Mouse (Mus musculus): ENCODE data around the gene St6gal1.
A peak's percentile ranks its signal among the peaks of the same experiment; 100 is the strongest.

Gene St6gal1

GRCm38 (mm10) chr16:23251445-23251773, 26.9 kb downstream of the St6gal1 start:
- no peak for DNase-seq (ENCODE audit: low spot score)

- no peak for DNase-seq (ENCODE audit: low spot score)
Observed at GRCm38 (mm10) chr16:23253620-23254019, 29.1 kb downstream of the St6gal1 start.

- no peak for DNase-seq (ENCODE audit: low spot score)
Observed at GRCm38 (mm10) chr16:23254062-23254461, 29.5 kb downstream of the St6gal1 start.

GRCm38 (mm10) chr16:23256638-23257037, 32.1 kb downstream of the St6gal1 start:
- DNase-seq (ENCODE audit: low spot score), result no peak

- DNase-seq (ENCODE audit: low spot score), result no peak
Observed at GRCm38 (mm10) chr16:23258429-23258822, 33.9 kb downstream of the St6gal1 start.

GRCm38 (mm10) chr16:23258823-23259457, 34.4 kb downstream of the St6gal1 start:
- peak; percentile 76 for DNase-seq (ENCODE audit: low spot score)

- DNase-seq (ENCODE audit: low spot score), result no peak
Observed at GRCm38 (mm10) chr16:23259580-23259979, 35.0 kb downstream of the St6gal1 start.

GRCm38 (mm10) chr16:23262131-23262768, 37.7 kb downstream of the St6gal1 start:
- DNase-seq (ENCODE audit: low spot score), result no peak

- DNase-seq (ENCODE audit: low spot score), result no peak
Observed at GRCm38 (mm10) chr16:23262846-23263245, 38.3 kb downstream of the St6gal1 start.

- DNase-seq (ENCODE audit: low spot score), result no peak
Observed at GRCm38 (mm10) chr16:23264999-23265398, 40.5 kb downstream of the St6gal1 start.

- no peak for DNase-seq (ENCODE audit: low spot score)
Observed at GRCm38 (mm10) chr16:23265481-23265880, 40.9 kb downstream of the St6gal1 start.

- DNase-seq (ENCODE audit: low spot score), result no peak
Observed at GRCm38 (mm10) chr16:23266293-23266692, 41.8 kb downstream of the St6gal1 start.

- DNase-seq (ENCODE audit: low spot score), result no peak
Observed at GRCm38 (mm10) chr16:23266896-23267295, 42.4 kb downstream of the St6gal1 start.

GRCm38 (mm10) chr16:23268231-23268630, 43.7 kb downstream of the St6gal1 start:
- DNase-seq (ENCODE audit: low spot score), result no peak

GRCm38 (mm10) chr16:23269056-23269983, 44.8 kb downstream of the St6gal1 start:
- no peak for DNase-seq (ENCODE audit: low spot score)

GRCm38 (mm10) chr16:23269984-23270912, 45.7 kb downstream of the St6gal1 start:
- DNase-seq (ENCODE audit: low spot score), result peak; percentile 73

- no peak for DNase-seq (ENCODE audit: low spot score)
Observed at GRCm38 (mm10) chr16:23270913-23271253, 46.3 kb downstream of the St6gal1 start.

GRCm38 (mm10) chr16:23271746-23272520, 47.4 kb downstream of the St6gal1 start:
- DNase-seq (ENCODE audit: low spot score), result no peak

- no peak for DNase-seq (ENCODE audit: low spot score)
Observed at GRCm38 (mm10) chr16:23272521-23273230, 48.1 kb downstream of the St6gal1 start.

- no peak for DNase-seq (ENCODE audit: low spot score)
Observed at GRCm38 (mm10) chr16:23274005-23274404, 49.5 kb downstream of the St6gal1 start.

Measured in embryo, embryonic 10 days (tissue).